Mouse (Mus musculus): ENCODE measurements around the gene Tas1r1. TPM values are rescaled to one million over a fixed set of nuclear protein-coding genes. Genes with fewer than 3 reads are reported as not detected.

Tas1r1 gene
- polyA plus RNA-seq, 1 experiment from 2014 or later = 1.4 TPM

DNA sequence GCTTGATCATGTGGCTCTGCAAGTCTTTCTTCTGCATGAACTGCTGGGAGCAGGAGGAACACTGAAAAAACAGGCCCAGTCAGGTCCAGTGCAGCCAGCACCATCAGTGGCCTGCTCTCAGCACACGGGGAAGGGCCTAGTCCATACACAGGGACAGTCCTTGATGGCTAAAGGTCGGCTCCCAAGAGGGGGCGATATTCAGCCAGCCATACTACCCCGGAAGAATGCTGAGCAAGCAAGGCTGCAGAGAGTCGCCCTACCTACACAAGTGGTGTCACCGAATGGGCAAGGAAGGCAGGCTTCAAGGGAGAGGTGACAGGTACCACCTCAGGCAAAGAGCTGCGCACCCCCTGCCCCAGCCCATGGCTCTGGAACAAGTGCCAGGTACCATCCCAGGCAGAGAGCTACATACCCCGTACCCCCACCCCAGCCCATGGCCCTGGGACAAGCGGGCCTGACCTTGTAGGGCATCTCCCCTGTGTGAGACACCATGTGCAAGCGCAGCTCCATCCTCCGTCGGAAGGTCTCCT, 16.7 kb downstream of the Tas1r1 start:
- H3K27me3 ChIP-seq = no peaks in the 10 kb centered on the region
- no peak overlapping the region for H3K4me3 ChIP-seq (replicated peaks)
- H3K4me2 ChIP-seq (replicated peaks) = no peak overlapping the region
- H3K36me3 ChIP-seq = peaks cover 73% of the 10 kb centered on the region
- H3K27ac ChIP-seq = no peak overlapping the region
- no peak for ATAC-seq
- WGBS = 72% methylated on average over 12 of the region's 12 CpGs
- peaks cover 30% of the 10 kb centered on the region for H3K4me1 ChIP-seq (replicated peaks)
- no peaks in the 10 kb centered on the region for H3K9me3 ChIP-seq
- H3K9ac ChIP-seq (replicated peaks) = no peak overlapping the region

DNA sequence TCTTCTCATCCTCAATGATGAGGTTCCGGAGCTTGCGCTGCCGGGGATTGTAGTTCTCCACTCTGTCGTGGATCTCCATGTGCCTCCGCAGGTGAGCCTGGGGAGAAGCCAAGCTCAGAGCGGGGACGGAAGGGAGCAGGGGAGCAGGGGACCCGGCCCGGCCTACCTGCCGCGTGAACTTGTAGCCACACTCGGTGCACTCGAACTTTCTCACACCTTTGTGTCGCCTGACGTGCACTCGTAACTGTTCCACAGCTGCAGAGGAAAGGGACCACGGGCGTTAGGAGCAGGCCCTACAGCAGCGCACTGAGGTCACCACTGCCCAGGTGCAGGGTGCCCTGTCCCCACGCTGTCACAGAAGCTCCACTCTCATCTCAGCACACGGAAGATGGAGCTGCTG, 18.3 kb downstream of the Tas1r1 start:
- Histone ChIP-seq H3K27ac (no peak overlapping the region), H3K9me3 (no peaks in the 10 kb centered on the region), H3K36me3 (peaks cover 76% of the 10 kb centered on the region), H3K9ac (replicated peaks) (no peak overlapping the region), H3K4me1 (replicated peaks) (peaks cover 14% of the 10 kb centered on the region), H3K27me3 (no peaks in the 10 kb centered on the region), H3K4me2 (replicated peaks) (no peak overlapping the region), H3K4me3 (replicated peaks) (no peak overlapping the region)
- 95% methylated on average over 21 of the region's 21 CpGs for WGBS
- ATAC-seq = no peak

- Histone ChIP-seq H3K27me3 (no peaks in the 10 kb centered on the region), H3K4me2 (replicated peaks) (no peak overlapping the region), H3K4me1 (replicated peaks) (peaks cover 5% of the 10 kb centered on the region; the same call in 1 of the 2 replicates), H3K27ac (no peak overlapping the region), H3K4me3 (replicated peaks) (no peak overlapping the region), H3K36me3 (peaks cover 71% of the 10 kb centered on the region), H3K9me3 (no peaks in the 10 kb centered on the region), H3K9ac (replicated peaks) (no peak overlapping the region)
- WGBS = 89% methylated on average over 6 of the region's 6 CpGs
- no peak for ATAC-seq
Observed at GRCm38 (mm10) chr4:152019073-152019472, 19.3 kb downstream of the Tas1r1 start.

DNA sequence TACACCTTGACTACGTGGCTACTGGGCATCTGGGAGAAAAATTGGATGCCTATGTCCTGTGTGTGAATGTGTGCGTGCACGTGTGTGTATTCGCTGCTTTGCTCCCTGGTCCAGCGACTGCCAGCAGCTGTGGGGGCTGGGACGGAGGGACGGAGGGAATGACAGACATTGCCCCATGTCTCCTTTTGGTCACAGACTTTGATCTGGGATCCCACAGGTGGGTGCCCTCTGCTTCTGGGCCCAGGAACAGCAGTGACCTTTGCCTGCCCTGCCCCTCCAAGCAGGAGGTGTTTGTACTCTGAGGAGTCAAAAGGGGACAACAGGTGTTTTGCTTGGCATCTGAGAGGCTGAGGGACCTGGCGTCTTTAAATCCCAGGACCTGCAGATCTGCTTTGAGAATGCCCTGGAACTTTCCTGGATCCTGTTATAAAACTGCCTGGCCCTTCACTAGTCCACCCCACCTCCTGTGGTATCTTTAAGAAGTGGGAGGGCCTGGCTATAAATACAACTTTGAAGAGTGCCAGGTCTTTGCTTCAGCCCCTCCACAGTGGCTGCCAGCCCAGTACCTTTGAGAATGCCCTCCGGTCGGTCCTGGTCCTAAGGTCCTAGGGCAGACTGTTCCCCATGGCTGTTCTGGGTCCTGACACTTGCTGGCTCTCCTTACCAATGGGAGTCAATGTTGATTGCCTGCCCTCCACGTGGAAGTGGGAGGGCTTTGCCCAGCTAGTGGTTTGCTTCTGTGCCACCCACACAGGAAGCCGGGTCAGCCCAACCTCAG, 25.1 kb downstream of the Tas1r1 start:
- Histone ChIP-seq H3K4me3 (replicated peaks) (no peak overlapping the region), H3K27me3 (peaks cover 24% of the 10 kb centered on the region), H3K4me1 (replicated peaks) (peaks cover 34% of the 10 kb centered on the region), H3K9ac (replicated peaks) (no peak overlapping the region), H3K27ac (no peak overlapping the region), H3K4me2 (replicated peaks) (no peak overlapping the region), H3K9me3 (no peaks in the 10 kb centered on the region), H3K36me3 (peaks cover 12% of the 10 kb centered on the region)
- ATAC-seq = no peak
- WGBS = 85% methylated on average over 12 of the region's 12 CpGs

DNA sequence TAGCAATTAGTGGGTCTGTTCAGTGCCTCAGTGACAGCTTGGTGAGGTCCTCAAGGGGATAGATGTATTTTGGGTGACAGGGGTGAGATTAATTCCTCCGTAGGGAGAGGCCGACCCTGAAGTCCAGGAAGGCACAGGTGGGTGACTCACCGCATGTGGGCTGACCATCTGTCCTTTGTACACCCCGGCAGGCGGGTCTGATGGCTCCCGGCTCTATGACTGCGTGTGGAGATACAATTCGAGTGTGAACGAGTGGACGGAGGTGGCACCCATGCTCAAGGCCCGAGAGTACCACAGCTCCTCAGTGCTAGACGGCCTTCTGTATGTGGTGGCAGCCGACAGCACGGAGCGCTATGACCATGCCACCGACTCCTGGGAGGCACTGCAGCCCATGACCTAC, 26.3 kb downstream of the Tas1r1 start:
- Histone ChIP-seq H3K9me3 (no peaks in the 10 kb centered on the region), H3K4me2 (replicated peaks) (no peak overlapping the region), H3K4me3 (replicated peaks) (no peak overlapping the region), H3K27ac (no peak overlapping the region), H3K4me1 (replicated peaks) (peaks cover 44% of the 10 kb centered on the region), H3K36me3 (peaks cover 6% of the 10 kb centered on the region; the same call in 1 of the 2 replicates), H3K9ac (replicated peaks) (no peak overlapping the region), H3K27me3 (peaks cover 36% of the 10 kb centered on the region)
- ATAC-seq = no peak
- 91% methylated on average over 16 of the region's 16 CpGs for WGBS

DNA sequence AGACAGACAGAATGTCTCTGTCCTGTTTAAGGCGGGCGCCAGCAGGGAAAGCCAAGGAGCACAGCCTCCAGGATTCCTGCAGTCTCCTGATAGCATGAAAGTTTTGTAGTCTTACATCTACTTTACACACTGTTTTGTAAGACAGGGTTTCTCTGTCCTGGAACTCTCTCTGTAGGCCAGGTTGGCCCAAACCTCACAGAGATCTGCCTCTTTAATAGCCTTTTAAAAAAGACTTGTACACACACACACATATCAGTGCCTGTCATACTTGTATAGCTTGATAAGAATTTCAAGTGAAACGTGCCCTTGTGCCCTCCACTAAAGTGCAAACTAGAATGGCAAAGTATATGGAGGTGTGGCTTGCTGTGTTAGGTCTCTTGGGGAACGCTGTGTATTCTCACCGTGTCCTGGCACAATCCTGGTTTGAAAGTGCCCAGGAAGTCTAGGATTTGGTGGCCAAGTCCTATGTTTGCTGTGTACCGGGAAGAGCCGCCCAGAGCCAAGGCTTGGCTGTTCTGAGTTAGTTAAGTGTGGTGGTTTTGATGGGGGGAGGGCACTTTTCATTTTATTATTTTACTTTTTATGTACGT, 27.1 kb downstream of the Tas1r1 start:
- no peak for ATAC-seq
- H3K27ac ChIP-seq = no peak overlapping the region
- peaks cover 44% of the 10 kb centered on the region for H3K27me3 ChIP-seq
- peak overlapping the region; percentile 62; the same call in 1 of the 2 replicates for H3K4me3 ChIP-seq (replicated peaks)
- H3K36me3 ChIP-seq = peaks cover 6% of the 10 kb centered on the region; the same call in 1 of the 2 replicates
- WGBS = 69% methylated on average over 8 of the region's 8 CpGs
- peak overlapping the region; percentile 100 for H3K4me2 ChIP-seq (replicated peaks)
- no peaks in the 10 kb centered on the region for H3K9me3 ChIP-seq
- peaks cover 44% of the 10 kb centered on the region for H3K4me1 ChIP-seq (replicated peaks)
- H3K9ac ChIP-seq (replicated peaks) = no peak overlapping the region

GRCm38 (mm10) chr4:152010707-152011134, 27.6 kb downstream of the Tas1r1 start:
- peak overlapping the region; percentile 68; the same call in 1 of the 2 replicates for H3K9ac ChIP-seq (replicated peaks)
- H3K36me3 ChIP-seq = peaks cover 5% of the 10 kb centered on the region; the same call in 1 of the 2 replicates
- H3K4me2 ChIP-seq (replicated peaks) = peak overlapping the region; percentile 100
- H3K27me3 ChIP-seq = peaks cover 45% of the 10 kb centered on the region
- H3K4me3 ChIP-seq (replicated peaks) = peak overlapping the region; percentile 62
- 5% methylated on average over 13 of the region's 13 CpGs for WGBS
- no peak overlapping the region for H3K27ac ChIP-seq
- ATAC-seq = no peak
- no peaks in the 10 kb centered on the region for H3K9me3 ChIP-seq
- peaks cover 44% of the 10 kb centered on the region for H3K4me1 ChIP-seq (replicated peaks)

DNA sequence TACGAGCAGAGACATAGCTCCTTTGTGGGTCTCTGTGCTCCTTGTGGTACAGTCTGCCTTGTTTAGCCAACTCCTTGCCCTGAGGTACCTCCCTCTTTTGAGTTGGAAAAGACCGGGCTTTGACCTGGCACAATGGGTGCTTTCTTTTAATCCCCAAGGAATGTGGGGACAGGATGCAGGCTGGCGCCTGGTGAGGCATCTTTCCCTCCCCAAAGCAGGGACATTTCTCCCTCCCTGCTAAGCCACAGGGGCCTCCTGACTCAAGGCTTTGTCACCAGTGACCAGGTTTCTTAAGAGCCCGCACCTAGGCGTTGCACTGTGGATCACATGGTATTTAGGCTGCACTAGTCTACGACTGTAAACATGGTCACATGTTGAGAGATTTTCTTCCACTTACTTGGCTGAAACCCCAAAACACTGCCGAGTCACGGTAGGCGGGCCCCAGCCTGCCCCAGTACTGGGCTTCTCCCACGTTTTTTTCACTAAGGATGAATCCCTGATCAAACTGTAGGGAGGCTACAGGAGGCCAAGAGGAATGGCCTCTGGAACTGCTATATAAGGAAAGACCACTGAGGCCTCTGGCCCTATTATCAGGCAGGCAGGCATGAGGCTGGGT, 28.2 kb downstream of the Tas1r1 start:
- 0 out of 2 replicates have a peak, but pooled peaks have one; percentile 4 for ATAC-seq
- H3K4me3 ChIP-seq (replicated peaks) = peak overlapping the region; percentile 62
- no peak overlapping the region for H3K27ac ChIP-seq
- H3K36me3 ChIP-seq = peaks cover 3% of the 10 kb centered on the region; the same call in 1 of the 2 replicates
- WGBS = 2% methylated on average over 10 of the region's 10 CpGs
- peaks cover 49% of the 10 kb centered on the region for H3K27me3 ChIP-seq
- H3K9ac ChIP-seq (replicated peaks) = peak overlapping the region; percentile 68
- no peaks in the 10 kb centered on the region for H3K9me3 ChIP-seq
- peaks cover 44% of the 10 kb centered on the region for H3K4me1 ChIP-seq (replicated peaks)
- peak overlapping the region; percentile 100 for H3K4me2 ChIP-seq (replicated peaks)

- H3K4me2 ChIP-seq (replicated peaks) = peak overlapping the region; percentile 100
- H3K36me3 ChIP-seq = peaks cover 2% of the 10 kb centered on the region; the same call in 1 of the 2 replicates
- H3K27me3 ChIP-seq = peaks cover 49% of the 10 kb centered on the region
- peak overlapping the region; percentile 54 for H3K27ac ChIP-seq
- under 1% methylated on average over 115 of the region's 115 CpGs for WGBS
- H3K9ac ChIP-seq (replicated peaks) = peak overlapping the region; percentile 68
- H3K4me1 ChIP-seq (replicated peaks) = peaks cover 44% of the 10 kb centered on the region
- peak overlapping the region; percentile 62 for H3K4me3 ChIP-seq (replicated peaks)
- peak; percentile 82 for ATAC-seq
- no peaks in the 10 kb centered on the region for H3K9me3 ChIP-seq
Observed at GRCm38 (mm10) chr4:152009076-152010051, 29.0 kb downstream of the Tas1r1 start.

DNA sequence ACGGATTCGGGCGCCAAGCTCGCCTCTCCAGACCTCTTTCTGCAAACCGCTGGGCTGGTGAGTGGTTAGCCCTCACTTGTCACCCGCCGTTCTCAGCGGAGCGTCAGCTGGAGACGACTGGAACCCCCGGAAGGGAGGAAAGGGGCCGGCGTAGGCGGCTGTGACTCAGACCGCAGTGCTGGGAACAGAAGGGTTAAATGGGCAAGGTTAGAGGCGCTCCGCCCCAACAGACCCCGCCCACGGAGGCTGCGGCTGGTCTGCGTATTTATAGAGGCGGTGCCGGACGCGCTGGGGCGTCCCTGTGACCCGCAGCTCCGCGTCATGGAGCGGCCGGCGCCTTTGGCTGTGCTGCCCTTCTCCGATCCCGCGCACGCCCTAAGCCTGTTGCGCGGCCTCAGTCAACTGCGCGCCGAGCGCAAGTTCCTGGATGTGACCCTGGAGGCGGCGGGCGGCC, 29.7 kb downstream of the Tas1r1 start, which contains the start of gene Klhl21:
Gene Klhl21 (plus strand): TSS at position 182 of the 454 bp plus-strand sequence.
- Histone ChIP-seq H3K27ac (peak within 1 kb of the TSS; percentile 54), H3K4me3 (replicated peaks) (peak within 1 kb of the TSS; percentile 62), H3K4me1 (replicated peaks) (peaks cover 44% of the 10 kb centered on the region), H3K4me2 (replicated peaks) (peak within 1 kb of the TSS; percentile 100), H3K9me3 (no peaks in the 10 kb centered on the region), H3K9ac (replicated peaks) (peak within 1 kb of the TSS; percentile 68), H3K36me3 (no peaks in the 10 kb centered on the region; the same call in 1 of the 2 replicates), H3K27me3 (peaks cover 49% of the 10 kb centered on the region)
- ATAC-seq = peak; percentile 83
- WGBS = under 1% methylated on average over 45 of the region's 45 CpGs

- under 1% methylated on average over 14 of the region's 14 CpGs for WGBS
- H3K4me3 ChIP-seq (replicated peaks) = peak overlapping the region; percentile 62
- H3K9ac ChIP-seq (replicated peaks) = peak overlapping the region; percentile 68
- 0 out of 2 replicates have a peak, but pooled peaks have one; percentile 24 for ATAC-seq
- peaks cover 44% of the 10 kb centered on the region for H3K4me1 ChIP-seq (replicated peaks)
- H3K27ac ChIP-seq = no peak overlapping the region
- H3K36me3 ChIP-seq = no peaks in the 10 kb centered on the region
- peaks cover 49% of the 10 kb centered on the region for H3K27me3 ChIP-seq
- no peaks in the 10 kb centered on the region for H3K9me3 ChIP-seq
- peak overlapping the region; percentile 100 for H3K4me2 ChIP-seq (replicated peaks)
Observed at GRCm38 (mm10) chr4:152008148-152008500, 30.2 kb downstream of the Tas1r1 start.

All from midbrain, embryonic 13.5 days (tissue).